Mouse (Mus musculus) cerebellum, postnatal 4 days (tissue): ENCODE measurements around the gene Cdh1.
"Not testable (repeated sequence)": the region's sequence is repeated elsewhere in the genome, so short reads cannot be mapped to it uniquely, and the experiment has no call there.

Source experiments
- DNase-seq, 2 experiments: peaks; one replicate each; pipeline ENCODE4 v3.0.0; 2022; ENCODE audit warnings: low spot score in 2 of 2, mixed read lengths in 1 of 2

Gene Cdh1

GRCm38 (mm10) chr8:106603131-106603819 lies at the start of gene Cdh1:
Gene Cdh1, plus strand, starts transcription at chr8:106603351.
- peak in 1 of 2 experiments; percentile 15 for DNase-seq

GRCm38 (mm10) chr8:106554011-106554410 lies 49.1 kb upstream of the Cdh1 start:
- no peak for DNase-seq

GRCm38 (mm10) chr8:106556068-106556645 lies 47.0 kb upstream of the Cdh1 start:
- no peak for DNase-seq

GRCm38 (mm10) chr8:106559844-106560243 lies 43.3 kb upstream of the Cdh1 start:
- DNase-seq, result no peak

- peak in 1 of 2 experiments; percentile 31 for DNase-seq
These were observed 41.9 kb upstream of the Cdh1 start for GRCm38 (mm10) chr8:106561097-106561865.

GRCm38 (mm10) chr8:106563691-106564182 lies 39.4 kb upstream of the Cdh1 start:
- no peak for DNase-seq

- DNase-seq, result no peak
These were observed 34.1 kb upstream of the Cdh1 start for GRCm38 (mm10) chr8:106569006-106569405.

GRCm38 (mm10) chr8:106570386-106570785 lies 32.8 kb upstream of the Cdh1 start:
- DNase-seq, result no peak

GRCm38 (mm10) chr8:106571551-106572172 lies 31.5 kb upstream of the Cdh1 start:
- no peak for DNase-seq

GRCm38 (mm10) chr8:106572175-106572574 lies 31.0 kb upstream of the Cdh1 start:
- not testable (repeated sequence) for DNase-seq

GRCm38 (mm10) chr8:106573168-106573567 lies 30.0 kb upstream of the Cdh1 start, which contains the start of gene Gm10073:
Gene Gm10073, minus strand, starts transcription at chr8:106573461.
- DNase-seq, result not testable (repeated sequence)

- no peak for DNase-seq
These were observed 28.9 kb upstream of the Cdh1 start for GRCm38 (mm10) chr8:106574283-106574682.

- no peak for DNase-seq
These were observed 26.1 kb upstream of the Cdh1 start for GRCm38 (mm10) chr8:106576849-106577555.

GRCm38 (mm10) chr8:106579510-106579909 lies 23.6 kb upstream of the Cdh1 start:
- no peak for DNase-seq

- DNase-seq, result no peak
These were observed 21.6 kb upstream of the Cdh1 start for GRCm38 (mm10) chr8:106581344-106582088.

- DNase-seq, result no peak
These were observed 18.0 kb upstream of the Cdh1 start for GRCm38 (mm10) chr8:106584942-106585670.

- no peak for DNase-seq
These were observed 17.5 kb upstream of the Cdh1 start for GRCm38 (mm10) chr8:106585671-106586037.

- DNase-seq, result no peak
These were observed 16.3 kb upstream of the Cdh1 start for GRCm38 (mm10) chr8:106586896-106587295.

- no peak for DNase-seq
These were observed 14.4 kb upstream of the Cdh1 start for GRCm38 (mm10) chr8:106588443-106589431.
